Mouse (Mus musculus) neural tube, embryonic 12.5 days (tissue): ENCODE measurements around the gene Myo9b. TPM values are rescaled to one million over a fixed set of nuclear protein-coding genes. Genes with fewer than 3 reads are reported as not detected.

ENCODE experiments used
- ATAC-seq: fragments of 200-750 bp; cut with Nextera tagmentation; 2 replicates; pipeline ENCODE4 v1.8.0; 2017; ENCODE audit warnings: low read depth, mild to moderate bottlenecking, moderate TSS enrichment, moderate library complexity; ENCODE audit not compliant: low FRiP score
- H3K27ac ChIP-seq: fragments of 300-500 bp; sonication (generic); 2 replicates; pipeline ENCODE4 v1.5.1; 2016
- H3K27me3 ChIP-seq: fragments of 300-500 bp; sonication (generic); replicated peaks from 2 replicates; pipeline ENCODE4 v1.6.1; 2016; ENCODE audit warnings: mild to moderate bottlenecking
- H3K36me3 ChIP-seq: fragments of 300-500 bp; sonication (generic); 2 replicates; pipeline ENCODE4 v1.6.1; 2016; ENCODE audit warnings: mild to moderate bottlenecking
- H3K4me1 ChIP-seq: fragments of 300-500 bp; sonication (generic); 2 replicates; pipeline ENCODE4 v1.6.1; 2016
- H3K4me2 ChIP-seq: fragments of 300-500 bp; sonication (generic); replicated peaks from 2 replicates; pipeline ENCODE4 v1.6.1; 2016; ENCODE audit warnings: mild to moderate bottlenecking
- H3K4me3 ChIP-seq: fragments of 300-500 bp; sonication (generic); 2 replicates; pipeline ENCODE4 v1.5.1; 2016
- H3K9ac ChIP-seq: fragments of 300-500 bp; sonication (generic); 2 replicates; pipeline ENCODE4 v1.6.1; 2016; ENCODE audit warnings: mild to moderate bottlenecking
- H3K9me3 ChIP-seq: fragments of 300-500 bp; sonication (generic); 2 replicates; pipeline ENCODE4 v1.6.1; 2016; ENCODE audit warnings: mild to moderate bottlenecking
- WGBS: fragments of 180-500 bp; shearing (Covaris S2); methylation state at CpG from one replicate; pipeline ENCODE4 v1.1.7; 2016; 5-methylcytosine and 5-hydroxymethylcytosine counted together
- polyA plus RNA-seq: library from polyadenylated mRNA; unstranded; fragments of >200 nt; fragmentation: Nextera tagmentation; extraction: Ambion mirVana; gene quantifications from 2 replicates; pipeline ENCODE4 v1.2.1, GENCODE M21; 2016

Myo9b gene
- polyA plus RNA-seq, 1 experiment from 2014 or later: 22.5 TPM

- no peaks in the 10 kb centered on the region for H3K9me3 ChIP-seq
- H3K27me3 ChIP-seq: no peaks in the 10 kb centered on the region; the same call in 1 of the 2 replicates
- peak within 1 kb of the TSS; percentile 81 for H3K4me3 ChIP-seq
- peak within 1 kb of the TSS; percentile 93 for H3K27ac ChIP-seq
- peak within 1 kb of the TSS; percentile 99 for H3K4me2 ChIP-seq
- peaks cover 8% of the 10 kb centered on the region for H3K36me3 ChIP-seq
- H3K9ac ChIP-seq: peak within 1 kb of the TSS; percentile 84
- peak; percentile 35; the same call in 1 of the 2 replicates for ATAC-seq
- under 1% methylated on average over 75 of the region's 89 CpGs for WGBS
- H3K4me1 ChIP-seq: peaks cover 44% of the 10 kb centered on the region
These were observed 109.0 kb downstream of the Myo9b start, which contains the start of gene Nr2f6 for GRCm38 (mm10) chr8:71381421-71381970. Gene Nr2f6 (minus strand): TSS chr8:71381960.

- H3K4me3 ChIP-seq: peak overlapping the region; percentile 81
- H3K27ac ChIP-seq: peak overlapping the region; percentile 93
- peak overlapping the region; percentile 99 for H3K4me2 ChIP-seq
- peak overlapping the region; percentile 84 for H3K9ac ChIP-seq
- peaks cover 8% of the 10 kb centered on the region for H3K36me3 ChIP-seq
- H3K4me1 ChIP-seq: peaks cover 38% of the 10 kb centered on the region
- H3K27me3 ChIP-seq: no peaks in the 10 kb centered on the region
- H3K9me3 ChIP-seq: no peaks in the 10 kb centered on the region
- WGBS: 2% methylated on average over 80 of the region's 80 CpGs
- peak; percentile 84 for ATAC-seq
These were observed 109.8 kb downstream of the Myo9b start for GRCm38 (mm10) chr8:71381971-71382961.

GRCm38 (mm10) chr8:71383396-71383795, 110.9 kb downstream of the Myo9b start:
- no peak for ATAC-seq
- H3K4me1 ChIP-seq: peaks cover 34% of the 10 kb centered on the region
- H3K36me3 ChIP-seq: peaks cover under 1% of the 10 kb centered on the region; the same call in 1 of the 2 replicates
- no peaks in the 10 kb centered on the region for H3K27me3 ChIP-seq
- H3K4me2 ChIP-seq: no peak overlapping the region
- WGBS: 10% methylated on average over 12 of the region's 12 CpGs
- H3K27ac ChIP-seq: 0 out of 2 replicates have a peak overlapping the region, but pooled peaks have one; percentile 93
- no peak overlapping the region for H3K9ac ChIP-seq
- no peaks in the 10 kb centered on the region for H3K9me3 ChIP-seq
- H3K4me3 ChIP-seq: no peak overlapping the region

- no peak overlapping the region for H3K9ac ChIP-seq
- no peak overlapping the region for H3K27ac ChIP-seq
- WGBS: 60% methylated on average over 3 of the region's 3 CpGs
These were observed 111.3 kb downstream of the Myo9b start for GRCm38 (mm10) chr8:71383860-71384259.

GRCm38 (mm10) chr8:71385212-71385835, 112.8 kb downstream of the Myo9b start:
- no peak overlapping the region for H3K9ac ChIP-seq
- 70% methylated on average over 12 of the region's 12 CpGs for WGBS
- H3K27me3 ChIP-seq: no peaks in the 10 kb centered on the region
- H3K4me1 ChIP-seq: peaks cover 15% of the 10 kb centered on the region
- H3K9me3 ChIP-seq: no peaks in the 10 kb centered on the region
- no peaks in the 10 kb centered on the region for H3K36me3 ChIP-seq
- no peak for ATAC-seq
- no peak overlapping the region for H3K4me3 ChIP-seq
- no peak overlapping the region for H3K27ac ChIP-seq
- no peak overlapping the region for H3K4me2 ChIP-seq

More at GRCm38 (mm10) chr8:71383860-71384259, 111.3 kb downstream of the Myo9b start:
- Histone ChIP-seq H3K9me3 (no peaks in the 10 kb centered on the region), H3K36me3 (no peaks in the 10 kb centered on the region), H3K4me3 (no peak overlapping the region), H3K4me1 (peaks cover 30% of the 10 kb centered on the region), H3K4me2 (no peak overlapping the region), H3K27me3 (no peaks in the 10 kb centered on the region)
- ATAC-seq: no peak

GRCm38 (mm10) chr8:71388267-71388666, 115.8 kb downstream of the Myo9b start:
- Histone ChIP-seq H3K36me3 (no peaks in the 10 kb centered on the region), H3K9me3 (no peaks in the 10 kb centered on the region), H3K27me3 (no peaks in the 10 kb centered on the region), H3K4me1 (peaks cover 11% of the 10 kb centered on the region; the same call in 1 of the 2 replicates), H3K4me3 (no peak overlapping the region), H3K4me2 (no peak overlapping the region), H3K27ac (no peak overlapping the region), H3K9ac (no peak overlapping the region)
- WGBS: 76% methylated on average over 1 of the region's 1 CpGs
- no peak for ATAC-seq

GRCm38 (mm10) chr8:71391696-71392095, 119.2 kb downstream of the Myo9b start:
- 86% methylated on average over 2 of the region's 2 CpGs for WGBS
- H3K4me1 ChIP-seq: peaks cover 8% of the 10 kb centered on the region
- H3K4me2 ChIP-seq: no peak overlapping the region
- no peak for ATAC-seq
- no peak overlapping the region for H3K9ac ChIP-seq
- no peaks in the 10 kb centered on the region for H3K27me3 ChIP-seq
- H3K4me3 ChIP-seq: no peak overlapping the region
- no peaks in the 10 kb centered on the region for H3K9me3 ChIP-seq
- no peak overlapping the region for H3K27ac ChIP-seq
- H3K36me3 ChIP-seq: no peaks in the 10 kb centered on the region

GRCm38 (mm10) chr8:71392391-71392790, 119.9 kb downstream of the Myo9b start:
- Histone ChIP-seq H3K36me3 (no peaks in the 10 kb centered on the region), H3K27me3 (no peaks in the 10 kb centered on the region), H3K4me2 (no peak overlapping the region), H3K9me3 (no peaks in the 10 kb centered on the region), H3K9ac (no peak overlapping the region), H3K4me3 (no peak overlapping the region), H3K27ac (no peak overlapping the region), H3K4me1 (peaks cover 11% of the 10 kb centered on the region)
- WGBS: 77% methylated on average over 5 of the region's 5 CpGs
- no peak for ATAC-seq

GRCm38 (mm10) chr8:71392871-71393270, 120.4 kb downstream of the Myo9b start:
- H3K9me3 ChIP-seq: no peaks in the 10 kb centered on the region
- H3K36me3 ChIP-seq: no peaks in the 10 kb centered on the region
- H3K27me3 ChIP-seq: no peaks in the 10 kb centered on the region
- peaks cover 16% of the 10 kb centered on the region for H3K4me1 ChIP-seq
- H3K9ac ChIP-seq: no peak overlapping the region
- no peak for ATAC-seq
- H3K27ac ChIP-seq: no peak overlapping the region
- no peak overlapping the region for H3K4me3 ChIP-seq
- 15% methylated on average over 3 of the region's 3 CpGs for WGBS
- H3K4me2 ChIP-seq: 0 out of 2 replicates have a peak overlapping the region, but pooled peaks have one; percentile 14

GRCm38 (mm10) chr8:71394481-71394880, 122.0 kb downstream of the Myo9b start:
- H3K27ac ChIP-seq: no peak overlapping the region
- H3K4me2 ChIP-seq: no peak overlapping the region
- no peak overlapping the region for H3K4me3 ChIP-seq
- H3K27me3 ChIP-seq: no peaks in the 10 kb centered on the region
- no peak for ATAC-seq
- WGBS: 80% methylated on average over 7 of the region's 7 CpGs
- no peak overlapping the region for H3K9ac ChIP-seq
- peaks cover 9% of the 10 kb centered on the region for H3K36me3 ChIP-seq
- H3K9me3 ChIP-seq: no peaks in the 10 kb centered on the region
- peaks cover 16% of the 10 kb centered on the region for H3K4me1 ChIP-seq

GRCm38 (mm10) chr8:71395071-71395470, 122.6 kb downstream of the Myo9b start:
- no peak overlapping the region for H3K4me3 ChIP-seq

GRCm38 (mm10) chr8:71395629-71396028, 123.1 kb downstream of the Myo9b start, which contains the start of gene Ushbp1:
Gene Ushbp1 (minus strand): TSS chr8:71395802.
- H3K27ac ChIP-seq: no peak within 1 kb of the TSS; the same call in 1 of the 2 replicates
- H3K9ac ChIP-seq: peak within 1 kb of the TSS; percentile 69; the same call in 1 of the 2 replicates
- no peak for ATAC-seq
- H3K4me3 ChIP-seq: peak within 1 kb of the TSS; percentile 63
- peaks cover 14% of the 10 kb centered on the region for H3K36me3 ChIP-seq
- peak within 1 kb of the TSS; percentile 75 for H3K4me2 ChIP-seq
- H3K27me3 ChIP-seq: no peaks in the 10 kb centered on the region
- H3K9me3 ChIP-seq: no peaks in the 10 kb centered on the region
- H3K4me1 ChIP-seq: peaks cover 16% of the 10 kb centered on the region
- 92% methylated on average over 9 of the region's 9 CpGs for WGBS

More at GRCm38 (mm10) chr8:71395071-71395470, 122.6 kb downstream of the Myo9b start:
- no peak overlapping the region for H3K4me2 ChIP-seq
- WGBS: 85% methylated on average over 10 of the region's 10 CpGs
- no peaks in the 10 kb centered on the region for H3K9me3 ChIP-seq
- H3K27me3 ChIP-seq: no peaks in the 10 kb centered on the region
- H3K4me1 ChIP-seq: peaks cover 16% of the 10 kb centered on the region
- no peak overlapping the region for H3K27ac ChIP-seq
- peaks cover 14% of the 10 kb centered on the region for H3K36me3 ChIP-seq
- no peak overlapping the region for H3K9ac ChIP-seq
- no peak for ATAC-seq
